Mouse (Mus musculus): ENCODE measurements around the gene Rnf144b. TPM values are rescaled to one million over a fixed set of nuclear protein-coding genes. Genes with fewer than 3 reads are reported as not detected.

The Rnf144b gene
- polyA plus RNA-seq, 1 experiment from 2014 or later, result 0.95 TPM

GRCm38 (mm10) chr13:47135741-47136140 is 13.3 kb downstream of the Rnf144b start:
- no peak overlapping the region for H3K27ac ChIP-seq (ENCODE audit: low read depth, low read length)
- ATAC-seq (ENCODE audit: low FRiP score, low TSS enrichment), result no peak
- no peaks in the 10 kb centered on the region for H3K36me3 ChIP-seq (ENCODE audit: control insufficient read depth, insufficient read depth, low read length)
- no peaks in the 10 kb centered on the region for H3K27me3 ChIP-seq (ENCODE audit: control insufficient read depth, insufficient read depth, low read length)
- no peak overlapping the region for H3K4me3 ChIP-seq (ENCODE audit: low read length)
- peaks cover 11% of the 10 kb centered on the region for H3K9me3 ChIP-seq (ENCODE audit: control insufficient read depth, low read length)
- no peak overlapping the region for H3K4me2 ChIP-seq (replicated peaks; ENCODE audit: low read depth, low read length)
- H3K4me1 ChIP-seq (ENCODE audit: control insufficient read depth, insufficient read depth, low read length), result no peaks in the 10 kb centered on the region
- H3K9ac ChIP-seq (ENCODE audit: low read depth, low read length), result no peak overlapping the region
- WGBS, result 87% methylated on average over 7 of the region's 7 CpGs

GRCm38 (mm10) chr13:47142764-47143163 is 20.3 kb downstream of the Rnf144b start:
- 46% methylated on average over 6 of the region's 6 CpGs for WGBS
- Histone ChIP-seq H3K4me2 (replicated peaks; ENCODE audit: low read depth, low read length) (no peak overlapping the region), H3K27ac (ENCODE audit: low read depth, low read length) (no peak overlapping the region), H3K36me3 (ENCODE audit: control insufficient read depth, insufficient read depth, low read length) (no peaks in the 10 kb centered on the region), H3K27me3 (ENCODE audit: control insufficient read depth, insufficient read depth, low read length) (no peaks in the 10 kb centered on the region), H3K4me3 (ENCODE audit: low read length) (no peak overlapping the region), H3K9ac (ENCODE audit: low read depth, low read length) (no peak overlapping the region), H3K9me3 (ENCODE audit: control insufficient read depth, low read length) (peaks cover 11% of the 10 kb centered on the region), H3K4me1 (ENCODE audit: control insufficient read depth, insufficient read depth, low read length) (no peaks in the 10 kb centered on the region)
- no peak for ATAC-seq (ENCODE audit: low FRiP score, low TSS enrichment)

GRCm38 (mm10) chr13:47145939-47146338 is 23.5 kb downstream of the Rnf144b start:
- no peak overlapping the region for H3K9ac ChIP-seq (ENCODE audit: low read depth, low read length)
- no peak for ATAC-seq (ENCODE audit: low FRiP score, low TSS enrichment)
- 49% methylated on average over 9 of the region's 9 CpGs for WGBS
- H3K9me3 ChIP-seq (ENCODE audit: control insufficient read depth, low read length), result no peaks in the 10 kb centered on the region
- no peak overlapping the region for H3K4me3 ChIP-seq (ENCODE audit: low read length)
- H3K27me3 ChIP-seq (ENCODE audit: control insufficient read depth, insufficient read depth, low read length), result no peaks in the 10 kb centered on the region
- H3K27ac ChIP-seq (ENCODE audit: low read depth, low read length), result no peak overlapping the region
- peaks cover 4% of the 10 kb centered on the region; the same call in 1 of the 2 replicates for H3K4me1 ChIP-seq (ENCODE audit: control insufficient read depth, insufficient read depth, low read length)
- H3K4me2 ChIP-seq (replicated peaks; ENCODE audit: low read depth, low read length), result no peak overlapping the region
- H3K36me3 ChIP-seq (ENCODE audit: control insufficient read depth, insufficient read depth, low read length), result no peaks in the 10 kb centered on the region

- Histone ChIP-seq H3K9ac (ENCODE audit: low read depth, low read length) (no peak overlapping the region), H3K9me3 (ENCODE audit: control insufficient read depth, low read length) (no peaks in the 10 kb centered on the region), H3K36me3 (ENCODE audit: control insufficient read depth, insufficient read depth, low read length) (no peaks in the 10 kb centered on the region), H3K27ac (ENCODE audit: low read depth, low read length) (no peak overlapping the region), H3K4me3 (ENCODE audit: low read length) (no peak overlapping the region), H3K4me1 (ENCODE audit: control insufficient read depth, insufficient read depth, low read length) (peaks cover 4% of the 10 kb centered on the region; the same call in 1 of the 2 replicates), H3K27me3 (ENCODE audit: control insufficient read depth, insufficient read depth, low read length) (no peaks in the 10 kb centered on the region), H3K4me2 (replicated peaks; ENCODE audit: low read depth, low read length) (no peak overlapping the region)
- 54% methylated on average over 7 of the region's 7 CpGs for WGBS
- no peak for ATAC-seq (ENCODE audit: low FRiP score, low TSS enrichment)
These were observed 23.9 kb downstream of the Rnf144b start for GRCm38 (mm10) chr13:47146388-47146787.

GRCm38 (mm10) chr13:47148573-47148972 is 26.1 kb downstream of the Rnf144b start:
- Histone ChIP-seq H3K9ac (ENCODE audit: low read depth, low read length) (no peak overlapping the region), H3K4me2 (replicated peaks; ENCODE audit: low read depth, low read length) (no peak overlapping the region), H3K9me3 (ENCODE audit: control insufficient read depth, low read length) (no peaks in the 10 kb centered on the region), H3K27ac (ENCODE audit: low read depth, low read length) (no peak overlapping the region), H3K4me3 (ENCODE audit: low read length) (no peak overlapping the region), H3K36me3 (ENCODE audit: control insufficient read depth, insufficient read depth, low read length) (no peaks in the 10 kb centered on the region), H3K27me3 (ENCODE audit: control insufficient read depth, insufficient read depth, low read length) (no peaks in the 10 kb centered on the region), H3K4me1 (ENCODE audit: control insufficient read depth, insufficient read depth, low read length) (peaks cover 4% of the 10 kb centered on the region; the same call in 1 of the 2 replicates)
- WGBS, result 46% methylated on average over 11 of the region's 11 CpGs
- no peak for ATAC-seq (ENCODE audit: low FRiP score, low TSS enrichment)

GRCm38 (mm10) chr13:47149993-47150392 is 27.5 kb downstream of the Rnf144b start:
- Histone ChIP-seq H3K4me2 (replicated peaks; ENCODE audit: low read depth, low read length) (no peak overlapping the region), H3K9ac (ENCODE audit: low read depth, low read length) (no peak overlapping the region), H3K27ac (ENCODE audit: low read depth, low read length) (no peak overlapping the region), H3K9me3 (ENCODE audit: control insufficient read depth, low read length) (no peaks in the 10 kb centered on the region), H3K36me3 (ENCODE audit: control insufficient read depth, insufficient read depth, low read length) (no peaks in the 10 kb centered on the region), H3K27me3 (ENCODE audit: control insufficient read depth, insufficient read depth, low read length) (no peaks in the 10 kb centered on the region), H3K4me3 (ENCODE audit: low read length) (no peak overlapping the region), H3K4me1 (ENCODE audit: control insufficient read depth, insufficient read depth, low read length) (peaks cover 4% of the 10 kb centered on the region; the same call in 1 of the 2 replicates)
- 89% methylated on average over 10 of the region's 10 CpGs for WGBS
- no peak for ATAC-seq (ENCODE audit: low FRiP score, low TSS enrichment)

GRCm38 (mm10) chr13:47151060-47151459 is 28.6 kb downstream of the Rnf144b start:
- Histone ChIP-seq H3K27ac (ENCODE audit: low read depth, low read length) (no peak overlapping the region), H3K4me3 (ENCODE audit: low read length) (no peak overlapping the region), H3K36me3 (ENCODE audit: control insufficient read depth, insufficient read depth, low read length) (no peaks in the 10 kb centered on the region), H3K4me2 (replicated peaks; ENCODE audit: low read depth, low read length) (no peak overlapping the region), H3K9ac (ENCODE audit: low read depth, low read length) (no peak overlapping the region), H3K27me3 (ENCODE audit: control insufficient read depth, insufficient read depth, low read length) (no peaks in the 10 kb centered on the region), H3K9me3 (ENCODE audit: control insufficient read depth, low read length) (no peaks in the 10 kb centered on the region), H3K4me1 (ENCODE audit: control insufficient read depth, insufficient read depth, low read length) (peaks cover 4% of the 10 kb centered on the region; the same call in 1 of the 2 replicates)
- no peak for ATAC-seq (ENCODE audit: low FRiP score, low TSS enrichment)
- 91% methylated on average over 14 of the region's 14 CpGs for WGBS

GRCm38 (mm10) chr13:47152390-47152789 is 29.9 kb downstream of the Rnf144b start:
- ATAC-seq (ENCODE audit: low FRiP score, low TSS enrichment), result peak; percentile 57
- H3K27ac ChIP-seq (ENCODE audit: low read depth, low read length), result no peak overlapping the region
- H3K27me3 ChIP-seq (ENCODE audit: control insufficient read depth, insufficient read depth, low read length), result no peaks in the 10 kb centered on the region
- H3K4me2 ChIP-seq (replicated peaks; ENCODE audit: low read depth, low read length), result no peak overlapping the region
- no peak overlapping the region for H3K9ac ChIP-seq (ENCODE audit: low read depth, low read length)
- peaks cover 4% of the 10 kb centered on the region; the same call in 1 of the 2 replicates for H3K4me1 ChIP-seq (ENCODE audit: control insufficient read depth, insufficient read depth, low read length)
- H3K36me3 ChIP-seq (ENCODE audit: control insufficient read depth, insufficient read depth, low read length), result no peaks in the 10 kb centered on the region
- 36% methylated on average over 7 of the region's 7 CpGs for WGBS
- H3K4me3 ChIP-seq (ENCODE audit: low read length), result no peak overlapping the region
- no peaks in the 10 kb centered on the region for H3K9me3 ChIP-seq (ENCODE audit: control insufficient read depth, low read length)

GRCm38 (mm10) chr13:47153206-47153605 is 30.8 kb downstream of the Rnf144b start:
- H3K4me3 ChIP-seq (ENCODE audit: low read length), result no peak overlapping the region
- no peaks in the 10 kb centered on the region for H3K27me3 ChIP-seq (ENCODE audit: control insufficient read depth, insufficient read depth, low read length)
- no peaks in the 10 kb centered on the region for H3K36me3 ChIP-seq (ENCODE audit: control insufficient read depth, insufficient read depth, low read length)
- 82% methylated on average over 5 of the region's 5 CpGs for WGBS
- H3K9ac ChIP-seq (ENCODE audit: low read depth, low read length), result no peak overlapping the region
- H3K27ac ChIP-seq (ENCODE audit: low read depth, low read length), result no peak overlapping the region
- no peak for ATAC-seq (ENCODE audit: low FRiP score, low TSS enrichment)
- H3K4me1 ChIP-seq (ENCODE audit: control insufficient read depth, insufficient read depth, low read length), result peaks cover 2% of the 10 kb centered on the region; the same call in 1 of the 2 replicates
- no peaks in the 10 kb centered on the region for H3K9me3 ChIP-seq (ENCODE audit: control insufficient read depth, low read length)
- H3K4me2 ChIP-seq (replicated peaks; ENCODE audit: low read depth, low read length), result no peak overlapping the region
